Mouse (Mus musculus) inflammation-experienced regulatory T-cells, adult 6 months (primary cell): ENCODE results near the gene Kbtbd13. TPM values are rescaled to one million over a fixed set of nuclear protein-coding genes. Genes with fewer than 3 reads are reported as not detected.
A peak's percentile ranks its signal among the peaks of the same experiment; 100 is the strongest.
"Not testable (repeated sequence)": the region's sequence is repeated elsewhere in the genome, so short reads cannot be mapped to it uniquely, and the experiment has no call there.

Experiments
- ATAC-seq: one replicate; pipeline ENCODE4 v1.8.0; 2017
- polyA plus RNA-seq, 3 experiments: library from polyadenylated mRNA; unstranded; fragments of 100-300 nt; shearing (Covaris generic); gene quantifications; one replicate each; pipeline ENCODE4 v1.2.1; 2017

Gene Kbtbd13
- polyA plus RNA-seq, 3 experiments from 2014 or later = not detected

GRCm38 (mm10) chr9:65346476-65347111 lies 44.9 kb downstream of the Kbtbd13 start:
- ATAC-seq = peak; percentile 69

GRCm38 (mm10) chr9:65345854-65346475 lies 45.5 kb downstream of the Kbtbd13 start, which contains the start of gene Pdcd7:
TSS of gene Pdcd7 (plus strand) at chr9:65346104.
- ATAC-seq = peak; percentile 83

DNA sequence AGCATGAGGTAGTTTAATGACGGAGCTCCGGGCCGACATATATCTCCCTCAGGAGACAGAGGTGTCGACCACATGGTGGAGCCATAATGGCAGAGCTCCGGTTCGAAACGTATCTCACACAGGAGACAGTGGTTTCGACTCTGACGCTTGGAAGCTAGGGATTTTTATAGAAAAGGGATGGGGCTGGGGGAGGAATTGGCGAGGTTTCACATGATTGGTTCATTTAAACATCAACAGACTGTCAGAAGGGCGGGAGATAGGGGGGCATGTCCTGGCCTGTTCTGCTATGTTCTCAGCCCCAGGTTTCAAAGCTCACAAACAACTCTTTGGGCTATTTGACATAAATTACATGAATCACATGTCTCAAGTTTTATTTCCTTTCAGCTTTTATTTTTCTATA lies 46.0 kb downstream of the Kbtbd13 start:
- not testable (repeated sequence) for ATAC-seq

- no peak for ATAC-seq
Measured at GRCm38 (mm10) chr9:65340414-65340813, 51.0 kb downstream of the Kbtbd13 start.

DNA sequence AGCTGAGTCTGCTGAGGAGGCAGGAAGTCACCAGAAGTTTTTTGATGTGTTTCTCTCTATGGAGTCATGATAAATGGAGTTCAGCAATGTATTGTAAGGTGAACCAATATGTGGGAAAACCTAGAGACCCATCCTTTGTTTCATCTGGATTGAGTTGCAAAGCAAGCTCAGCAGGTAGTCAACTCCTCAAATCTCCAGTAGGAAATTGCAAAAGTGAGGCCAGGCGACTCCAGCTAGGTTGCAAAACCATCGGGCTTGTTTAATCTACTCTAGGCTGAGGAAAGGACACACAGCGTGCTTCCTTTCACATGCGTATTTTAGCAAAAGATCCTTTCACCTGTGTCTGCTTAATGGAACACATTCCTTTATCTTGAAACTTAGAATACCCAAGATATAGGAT lies 52.3 kb downstream of the Kbtbd13 start:
- ATAC-seq = no peak

Other genes starting within 250 kb of the Kbtbd13 start
- 1 to 10 TPM; 5.4 to 8.0 (median 5.8) TPM for gene Parp16, start 196.3 kb downstream of the Kbtbd13 start, polyA plus RNA-seq
- not detected for gene Cilp, start 126.5 kb downstream of the Kbtbd13 start, polyA plus RNA-seq
- gene Clpx, start 97.4 kb downstream of the Kbtbd13 start, polyA plus RNA-seq = 10 to 100 TPM; 29.8 to 41.8 (median 37.4) TPM
- gene Pdcd7, start 45.5 kb downstream of the Kbtbd13 start, polyA plus RNA-seq = 1 to 10 TPM; 4.3 to 6.0 (median 5.8) TPM
- under 1 TPM in 1 of 3 experiments, not detected in 2; 0.54 TPM for gene Ubap1l, start 30.6 kb downstream of the Kbtbd13 start, polyA plus RNA-seq
- gene Rasl12, start 6.9 kb upstream of the Kbtbd13 start, polyA plus RNA-seq = under 1 TPM in 2 of 3 experiments, not detected in 1; 0.23 to 0.89 TPM
- not detected for gene Slc51b, start 31.3 kb upstream of the Kbtbd13 start, polyA plus RNA-seq
- 10 to 100 TPM; 20.3 to 25.1 (median 21.8) TPM for gene Mtfmt, start 44.1 kb upstream of the Kbtbd13 start, polyA plus RNA-seq
- 10 to 100 TPM; 37.2 to 83.3 (median 81.4) TPM for gene Spg21, start 69.3 kb upstream of the Kbtbd13 start, polyA plus RNA-seq
- gene Ankdd1a, start 128.5 kb upstream of the Kbtbd13 start, polyA plus RNA-seq = not detected
- gene Plekho2, start 188.4 kb upstream of the Kbtbd13 start, polyA plus RNA-seq = 10 to 100 TPM; 44.8 to 84.9 (median 55.9) TPM
- 1 to 10 TPM in 2 of 3 experiments, under 1 TPM in 1; 0.32 to 7.4 (median 1.1) TPM for gene Pif1, start 195.5 kb upstream of the Kbtbd13 start, polyA plus RNA-seq
- 1 to 10 TPM in 1 of 3 experiments, not detected in 2; 1.0 TPM for gene Rbpms2, start 238.0 kb upstream of the Kbtbd13 start, polyA plus RNA-seq